Mouse (Mus musculus) erythroblast, embryonic 14.5 days (primary cell): ENCODE data around the gene Rabl2. TPM values are rescaled to one million over a fixed set of nuclear protein-coding genes. Genes with fewer than 3 reads are reported as not detected.

Experiments
- H3K27me3 ChIP-seq: 2 replicates; pipeline ENCODE4 v1.6.1; 2012; ENCODE audit warnings: inconsistent platforms; ENCODE audit not compliant: control insufficient read depth
- H3K36me3 ChIP-seq: 2 replicates; pipeline ENCODE4 v1.6.1; 2012; ENCODE audit warnings: mild to moderate bottlenecking, inconsistent platforms; ENCODE audit not compliant: control insufficient read depth
- H3K4me1 ChIP-seq: 2 replicates; pipeline ENCODE4 v1.6.1; 2012; ENCODE audit warnings: inconsistent platforms; ENCODE audit not compliant: control insufficient read depth
- H3K4me3 ChIP-seq: replicated peaks from 2 replicates; pipeline ENCODE3; 2012; ENCODE audit warnings: moderate library complexity, mild to moderate bottlenecking, inconsistent platforms
- H3K9me3 ChIP-seq: 2 replicates; pipeline ENCODE4 v1.6.1; 2012; ENCODE audit warnings: low read length, inconsistent platforms, mixed read lengths; ENCODE audit not compliant: control insufficient read depth
- GATA1 ChIP-seq: IDR thresholded peaks from 2 replicates; pipeline ENCODE4 v1.6.1; 2012; ENCODE audit warnings: low read length, inconsistent platforms, mixed read lengths
- TAL1 ChIP-seq: IDR thresholded peaks from 3 replicates; pipeline ENCODE4 v1.6.1; 2012; ENCODE audit warnings: low read length, inconsistent platforms, mixed read lengths
- polyA plus RNA-seq: library from polyadenylated mRNA; stranded (reverse); fragments of >175 nt; gene quantifications from 2 replicates; pipeline ENCODE4 v1.2.3, GENCODE M21; 2012

The Rabl2 gene
- polyA plus RNA-seq = 0.17 and 0.28 TPM in 2 replicates

DNA sequence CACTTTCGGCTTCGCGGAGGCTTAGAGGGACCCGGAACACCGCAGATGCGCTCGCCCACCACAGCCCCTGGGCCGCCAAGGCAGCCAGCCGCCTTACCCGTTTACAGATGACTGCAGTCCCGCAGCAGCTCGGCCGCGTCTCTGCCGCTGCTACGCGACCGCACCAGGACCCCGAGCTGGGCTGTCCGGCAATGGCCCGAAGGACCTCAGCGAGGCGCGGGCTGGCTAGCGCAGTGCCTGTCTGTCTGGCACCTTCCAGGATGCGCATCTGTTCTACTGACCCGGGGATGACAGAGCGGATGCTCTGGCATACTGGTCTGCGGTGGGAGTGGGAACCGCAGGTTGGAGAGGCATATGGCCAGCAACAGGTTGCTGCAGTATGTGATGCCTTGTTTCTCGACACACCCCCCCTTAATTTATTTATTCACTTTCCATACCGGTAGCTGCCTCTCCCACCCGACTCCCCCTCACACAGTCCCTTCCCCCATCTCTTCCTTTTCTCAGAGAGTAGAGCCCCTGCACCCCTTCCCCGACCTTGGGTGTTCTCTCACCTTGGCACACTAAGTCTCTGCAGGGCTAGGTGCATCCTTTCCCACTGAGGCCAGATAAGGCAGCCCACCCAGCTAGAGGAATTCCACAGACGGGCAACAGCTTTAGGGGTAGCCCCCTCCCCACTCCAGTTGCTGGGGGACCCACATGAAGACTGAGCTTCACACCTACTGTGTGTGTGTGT lies at the start of gene Rabl2:
Rabl2 (minus strand) TSS at position 201 of the 733 bp plus-strand sequence.
- peaks cover 5% of the 10 kb centered on the region; the same call in 1 of the 2 replicates for H3K27me3 ChIP-seq
- H3K9me3 ChIP-seq = no peaks in the 10 kb centered on the region
- TF ChIP-seq GATA1 = no peak
- peak within 1 kb of the TSS; percentile 81 for H3K4me3 ChIP-seq
- peaks cover 2% of the 10 kb centered on the region for H3K36me3 ChIP-seq
- peaks cover 14% of the 10 kb centered on the region for H3K4me1 ChIP-seq

DNA sequence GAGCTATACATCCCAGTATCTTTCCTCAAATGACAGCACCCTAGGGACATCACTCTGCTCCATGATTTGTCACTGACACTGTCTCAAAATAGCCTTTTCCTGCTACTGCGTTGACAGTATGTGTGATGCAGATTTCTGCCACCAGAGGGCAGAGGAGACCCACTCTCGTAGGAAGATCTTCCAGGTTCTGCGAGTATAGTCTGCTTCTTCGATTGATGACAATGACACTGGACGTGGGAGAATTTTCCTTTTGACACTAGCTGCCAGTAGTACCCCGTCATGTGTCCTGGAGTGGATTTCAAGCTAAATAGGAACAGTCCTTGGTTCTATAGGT lies 31.9 kb upstream of the Rabl2 start:
- H3K36me3 ChIP-seq = no peaks in the 10 kb centered on the region

DNA sequence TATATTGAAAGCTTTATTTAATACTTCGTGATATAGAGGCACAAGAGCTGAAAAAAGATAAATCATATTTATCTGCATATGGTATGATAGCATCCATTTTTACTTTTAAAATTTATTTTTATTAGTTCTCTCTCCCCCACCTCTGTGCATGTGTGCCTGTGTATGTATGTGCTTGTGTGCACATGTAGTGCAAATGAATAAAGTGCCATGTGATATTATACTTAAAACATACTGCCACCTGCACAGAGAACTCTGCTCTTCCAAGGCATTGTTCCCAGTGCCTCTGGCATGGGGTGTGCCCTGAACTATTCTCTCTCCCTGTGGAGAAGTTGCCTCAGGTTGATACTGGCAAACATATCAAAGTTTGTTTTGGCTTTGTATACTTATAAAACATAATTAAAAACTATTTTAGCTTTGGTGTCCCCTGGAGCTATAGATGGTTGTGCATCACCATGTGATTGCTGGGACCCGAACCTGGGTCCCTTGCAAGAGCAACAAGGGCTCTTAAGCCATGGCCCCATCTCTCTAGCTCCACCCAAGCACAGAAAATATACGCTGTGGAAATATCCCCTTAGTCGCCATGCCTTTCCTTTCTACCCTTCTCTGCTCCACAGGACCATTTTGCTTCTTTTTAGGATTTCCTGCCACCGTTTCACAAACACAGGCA lies 31.4 kb upstream of the Rabl2 start:
- Histone ChIP-seq H3K27me3 (no peaks in the 10 kb centered on the region), H3K4me1 (no peaks in the 10 kb centered on the region), H3K36me3 (no peaks in the 10 kb centered on the region), H3K4me3 (no peak overlapping the region), H3K9me3 (no peaks in the 10 kb centered on the region; the same call in 1 of the 2 replicates)
- TF ChIP-seq TAL1 (no peak), GATA1 (no peak)

More for the DNA sequence above, 31.9 kb upstream of the Rabl2 start:
- no peaks in the 10 kb centered on the region for H3K27me3 ChIP-seq
- no peak overlapping the region for H3K4me3 ChIP-seq
- H3K9me3 ChIP-seq = no peaks in the 10 kb centered on the region; the same call in 1 of the 2 replicates
- H3K4me1 ChIP-seq = no peaks in the 10 kb centered on the region
- TF ChIP-seq GATA1 (no peak), TAL1 (no peak)

GRCm38 (mm10) chr15:89622312-89622958 lies 30.7 kb upstream of the Rabl2 start:
- H3K36me3 ChIP-seq = no peaks in the 10 kb centered on the region
- H3K4me1 ChIP-seq = no peaks in the 10 kb centered on the region
- TF ChIP-seq GATA1 = no peak
- TF ChIP-seq TAL1 = no peak
- H3K27me3 ChIP-seq = no peaks in the 10 kb centered on the region
- no peak overlapping the region for H3K4me3 ChIP-seq
- no peaks in the 10 kb centered on the region; the same call in 1 of the 2 replicates for H3K9me3 ChIP-seq

GRCm38 (mm10) chr15:89607888-89608287 lies 16.2 kb upstream of the Rabl2 start:
- Histone ChIP-seq H3K4me1 (peaks cover 2% of the 10 kb centered on the region; the same call in 1 of the 2 replicates), H3K27me3 (no peaks in the 10 kb centered on the region), H3K4me3 (no peak overlapping the region), H3K9me3 (no peaks in the 10 kb centered on the region; the same call in 1 of the 2 replicates), H3K36me3 (no peaks in the 10 kb centered on the region)
- TF ChIP-seq TAL1 = no peak
- TF ChIP-seq GATA1 = no peak

DNA sequence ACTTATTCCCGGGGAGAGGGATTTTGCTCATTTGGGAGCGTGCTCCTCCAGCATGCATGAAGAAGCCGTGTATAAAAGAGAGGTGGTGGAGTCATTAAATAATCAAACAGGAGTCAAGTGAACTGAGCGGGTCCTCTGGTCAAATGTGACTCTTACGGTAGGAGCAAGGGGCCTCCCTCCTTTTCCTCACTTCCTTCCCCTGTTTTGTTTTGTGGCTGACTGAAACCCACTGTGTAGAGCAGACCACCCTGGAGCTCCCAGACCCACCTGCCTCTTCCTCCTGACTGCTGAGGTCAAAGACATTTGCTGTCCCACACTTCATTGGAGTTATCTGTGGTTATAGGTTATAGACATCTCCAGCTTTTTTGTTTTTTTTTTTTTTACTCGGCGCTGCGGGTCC lies 15.8 kb upstream of the Rabl2 start:
- Histone ChIP-seq H3K4me1 (peaks cover 2% of the 10 kb centered on the region; the same call in 1 of the 2 replicates), H3K4me3 (no peak overlapping the region), H3K36me3 (no peaks in the 10 kb centered on the region), H3K9me3 (no peaks in the 10 kb centered on the region; the same call in 1 of the 2 replicates), H3K27me3 (no peaks in the 10 kb centered on the region)
- TF ChIP-seq GATA1 (no peak), TAL1 (no peak)

DNA sequence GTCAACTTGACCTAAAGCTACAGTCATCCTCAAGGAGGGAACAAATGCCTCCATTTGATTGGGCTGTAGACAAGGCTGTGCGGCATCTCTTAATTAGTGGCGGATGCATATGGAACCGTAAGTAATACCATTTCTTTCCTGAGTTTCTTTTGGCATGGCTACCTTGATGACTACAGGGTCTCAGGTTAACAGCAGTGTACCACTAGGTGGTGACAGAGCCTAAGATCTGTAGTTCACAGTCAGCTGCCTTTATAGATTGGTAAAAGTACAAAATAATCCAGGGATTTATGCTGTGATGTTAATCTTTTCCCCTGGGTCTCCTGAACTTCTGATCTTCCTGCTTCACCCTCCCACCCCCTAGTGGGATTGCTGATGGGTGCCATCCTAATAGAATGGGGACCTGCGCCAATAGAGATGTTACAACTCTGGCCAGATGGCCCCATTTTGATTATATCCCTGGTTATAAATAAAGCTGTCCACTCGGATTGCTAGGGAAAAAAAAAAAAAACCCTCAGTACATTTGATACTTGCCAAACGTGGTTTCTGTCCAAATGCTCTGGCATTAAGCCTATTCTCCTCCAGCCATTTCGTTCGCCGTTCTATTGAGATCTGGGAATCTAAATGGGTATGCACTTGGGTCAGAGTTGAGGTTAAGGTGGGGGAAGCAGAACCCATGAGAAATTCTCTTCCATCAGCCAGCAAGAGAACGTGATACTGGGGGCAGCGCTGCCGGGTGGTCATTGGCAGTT lies 14.3 kb upstream of the Rabl2 start:
- H3K36me3 ChIP-seq = no peaks in the 10 kb centered on the region
- H3K9me3 ChIP-seq = no peaks in the 10 kb centered on the region; the same call in 1 of the 2 replicates
- peaks cover 2% of the 10 kb centered on the region; the same call in 1 of the 2 replicates for H3K4me1 ChIP-seq
- H3K4me3 ChIP-seq = no peak overlapping the region
- H3K27me3 ChIP-seq = no peaks in the 10 kb centered on the region
- TF ChIP-seq GATA1 (no peak), TAL1 (no peak)

DNA sequence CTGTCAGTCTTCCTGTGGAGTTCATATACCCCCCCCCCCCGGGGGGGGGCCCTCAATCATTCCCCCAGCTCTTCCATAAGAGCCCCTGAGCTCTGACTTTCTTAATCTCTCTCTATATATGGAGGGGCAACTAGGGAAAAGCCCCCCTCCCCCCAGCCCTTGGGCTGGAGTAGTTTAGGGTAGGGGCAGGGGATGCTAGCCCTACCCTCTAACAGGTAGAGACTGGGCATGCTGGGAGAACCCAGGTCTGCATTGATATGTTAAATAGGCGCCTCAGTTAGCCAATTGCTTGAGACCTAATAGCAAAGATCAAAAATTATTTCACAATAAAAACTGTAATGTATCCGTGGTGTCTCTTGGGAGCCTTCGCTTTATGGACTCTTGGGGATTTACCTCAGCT lies 825 bp upstream of the Rabl2 start:
- peaks cover 14% of the 10 kb centered on the region for H3K4me1 ChIP-seq
- H3K9me3 ChIP-seq = no peaks in the 10 kb centered on the region
- TF ChIP-seq GATA1 (no peak), TAL1 (no peak)
- H3K27me3 ChIP-seq = peaks cover 5% of the 10 kb centered on the region; the same call in 1 of the 2 replicates
- H3K4me3 ChIP-seq = no peak overlapping the region
- no peaks in the 10 kb centered on the region; the same call in none of the 2 replicates for H3K36me3 ChIP-seq

DNA sequence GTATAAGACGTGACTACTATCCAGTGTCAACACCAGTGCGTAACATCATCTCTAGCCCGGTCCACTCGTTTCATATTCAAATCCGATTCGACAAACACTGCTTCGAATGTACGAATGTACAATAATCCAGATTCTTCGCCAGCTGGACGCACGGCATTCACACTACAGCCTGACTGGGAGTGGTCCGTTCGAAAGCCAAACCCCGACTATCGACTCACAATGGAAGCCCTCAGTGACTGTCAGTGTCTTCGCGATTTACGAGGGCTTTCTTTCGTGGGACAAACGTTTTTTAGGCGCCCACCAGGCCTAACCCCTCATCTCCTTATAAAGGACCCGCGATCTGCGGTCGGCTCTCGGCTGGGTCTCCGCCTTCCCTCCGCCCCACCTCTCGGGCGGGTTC lies 406 bp downstream of the Rabl2 start:
- H3K9me3 ChIP-seq = no peaks in the 10 kb centered on the region
- TF ChIP-seq TAL1 (no peak), GATA1 (no peak)
- H3K4me3 ChIP-seq = peak overlapping the region; percentile 81
- peaks cover 5% of the 10 kb centered on the region; the same call in 1 of the 2 replicates for H3K27me3 ChIP-seq
- H3K36me3 ChIP-seq = peaks cover 5% of the 10 kb centered on the region
- H3K4me1 ChIP-seq = peaks cover 15% of the 10 kb centered on the region
